Mouse (Mus musculus) kidney, adult 10 weeks (tissue): ENCODE data around the gene Hnf4a. TPM values are rescaled to one million over a fixed set of nuclear protein-coding genes. Genes with fewer than 3 reads are reported as not detected.

Experiments
- polyA plus RNA-seq: library from polyadenylated mRNA; stranded (reverse); fragments of 350-450 nt; fragmentation: Illumina TruSeq; extraction: RNeasy Lipid Tissue Mini Kit (QIAGEN cat#74804); gene quantifications from one replicate; pipeline ENCODE4 v1.2.3, GENCODE M21; 2014; ENCODE audit warnings: low read depth, low replicate concordance

Gene Hnf4a
- 137 TPM for polyA plus RNA-seq

GRCm38 (mm10) chr2:163506300-163507004 is at the start of gene Hnf4a:
Gene Hnf4a (plus strand): TSS chr2:163506808.

DNA sequence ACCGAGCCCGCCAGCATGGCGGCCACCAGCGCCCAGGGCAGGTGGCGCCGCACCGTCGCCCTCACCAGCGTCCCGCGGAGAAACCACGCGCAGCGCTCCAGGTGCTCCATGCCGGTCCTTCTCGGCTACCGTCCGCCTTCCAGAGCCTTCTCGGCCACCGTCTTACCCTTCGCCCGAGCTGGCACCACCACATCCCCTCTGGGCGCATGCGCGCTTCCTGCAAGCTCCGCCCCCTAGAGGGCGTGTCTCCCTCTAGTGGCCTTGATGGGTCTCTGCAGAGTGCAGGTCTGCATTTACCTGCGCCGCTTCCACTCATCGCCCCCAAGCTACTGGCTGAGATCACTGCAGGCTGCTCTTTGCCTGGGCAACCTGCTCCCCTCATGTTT is 34.1 kb upstream of the Hnf4a start, which contains the start of gene Fitm2:
Gene Fitm2 (minus strand): TSS at position 164 of the 386 bp plus-strand sequence.

DNA sequence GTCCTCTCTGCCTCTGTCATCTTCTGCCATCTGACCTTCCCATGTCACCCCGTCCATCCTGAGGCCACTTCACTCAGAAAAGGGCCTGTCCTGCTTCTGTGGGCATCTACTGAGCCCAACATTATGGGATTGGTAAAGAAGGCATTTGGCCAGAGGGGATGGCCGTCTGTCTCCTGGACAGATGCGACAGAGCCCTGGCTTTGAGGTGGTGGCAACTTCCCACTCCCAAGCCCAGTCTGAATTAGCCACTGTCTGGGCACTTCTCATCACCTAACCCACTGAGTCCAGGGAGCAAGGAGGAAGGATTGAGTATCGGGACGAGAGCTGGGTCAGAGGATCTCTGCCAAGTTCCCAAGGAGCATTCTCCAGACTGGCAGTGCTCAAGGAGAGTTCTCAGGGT is 14.6 kb upstream of the Hnf4a start, which contains the start of gene R3hdml:
Gene R3hdml (plus strand): TSS at position 301 of the 400 bp plus-strand sequence.

GRCm38 (mm10) chr2:163602101-163602971 is 95.7 kb downstream of the Hnf4a start, which contains the start of gene Ttpal:
Gene Ttpal (plus strand): TSS chr2:163602314.

Other genes starting within 250 kb of the Hnf4a start
- not detected for gene Jph2, start 108.8 kb upstream of the Hnf4a start, polyA plus RNA-seq
- gene Oser1, start 82.1 kb upstream of the Hnf4a start, polyA plus RNA-seq: 39.3 TPM
- gene Gdap1l1, start 68.3 kb upstream of the Hnf4a start, polyA plus RNA-seq: not detected
- gene Fitm2, start 34.2 kb upstream of the Hnf4a start, polyA plus RNA-seq: 14.3 TPM
- gene R3hdml, start 14.5 kb upstream of the Hnf4a start, polyA plus RNA-seq: not detected
- 17.0 TPM for gene Ttpal, start 95.5 kb downstream of the Hnf4a start, polyA plus RNA-seq
- 710 TPM for gene Serinc3, start 138.3 kb downstream of the Hnf4a start, polyA plus RNA-seq
- gene Pkig, start 151.6 kb downstream of the Hnf4a start, polyA plus RNA-seq: 42.2 TPM
- gene Ada, start 243.4 kb downstream of the Hnf4a start, polyA plus RNA-seq: 0.61 TPM